8 mouse cellular contexts compared by ENCODE assay signal in genomic region chr16:43709432-43710133, GRCm38 (mm10). TPM values are rescaled to one million over a fixed set of nuclear protein-coding genes. Genes with fewer than 3 reads are reported as not detected.
DNase-seq lines count a peak whose midpoint lies in the region; ATAC-seq and TF ChIP-seq lines count a peak whose summit lies in the region.

No protein-coding gene starts in this region.

- ATAC-seq in hindbrain, postnatal 0 days = peak; percentile 61

- H3K36me3 ChIP-seq in hindbrain, postnatal 0 days (ENCODE audit: insufficient read depth, low read length) = no peaks in the 10 kb centered on the region

- WGBS in hindbrain, postnatal 0 days = 18% methylated on average over 9 of the region's 9 CpGs

- peak overlapping the region; percentile 40 for H3K4me3 ChIP-seq in layer of hippocampus, adult 2 months
- peak overlapping the region; percentile 25 for H3K4me3 ChIP-seq in hindbrain, postnatal 0 days (ENCODE audit: low read length)

- peak overlapping the region; percentile 73 for H3K27ac ChIP-seq in layer of hippocampus, adult 2 months
- peak overlapping the region; percentile 71; the same call in 1 of the 2 replicates for H3K27ac ChIP-seq in hindbrain, postnatal 0 days

- intact Hi-C loops in left cerebral cortex, postnatal 36 days (cut with DNase I) = no loop called here

- DNase-seq in layer of hippocampus, adult 2 months (ENCODE audit: low spot score in 2 of 2) = no peak
- no peak for DNase-seq in layer of hippocampus, adult 9-11 months
- peak; percentile 79 for DNase-seq in brain, embryonic 14.5 days (ENCODE audit: low read depth)
- peak; percentile 60 for DNase-seq in hindbrain, postnatal 0 days (ENCODE audit: low spot score)
- DNase-seq in retina, postnatal 1 day = peak; percentile 33
- no peak for DNase-seq in kidney, postnatal 14 days
- DNase-seq in right cerebral cortex, postnatal 36 days (ENCODE audit: low spot score in 2 of 2) = no peak
- no peak for DNase-seq in left cerebral cortex, postnatal 36 days (ENCODE audit: low spot score in 2 of 2)

- H3K27me3 ChIP-seq in hindbrain, postnatal 0 days (ENCODE audit: insufficient read depth, low read length) = no peaks in the 10 kb centered on the region

- no peaks in the 10 kb centered on the region for H3K4me1 ChIP-seq in hindbrain, postnatal 0 days (ENCODE audit: insufficient read depth, low read length)

- peak overlapping the region; percentile 53 for H3K4me2 ChIP-seq in hindbrain, postnatal 0 days (ENCODE audit: low read depth, low read length)

- H3K9ac ChIP-seq in hindbrain, postnatal 0 days (replicated peaks; ENCODE audit: low read length) = no peak overlapping the region

- no peak for TF ChIP-seq POLR2A in brain, embryonic 14.5 days (IDR thresholded peaks at IDR 0.05; ENCODE audit: borderline replicate concordance, extremely low read depth, insufficient read depth, insufficient read length, poor library complexity, severe bottlenecking)

- TF ChIP-seq CTCF in layer of hippocampus, adult 2 months (conservative IDR thresholded peaks at IDR 0.05) = no peak
- TF ChIP-seq CTCF in brain, embryonic 14.5 days (IDR thresholded peaks at IDR 0.05; ENCODE audit: borderline replicate concordance, extremely low read depth, insufficient read depth, insufficient read length) = no peak
- TF ChIP-seq CTCF in hindbrain, postnatal 0 days (IDR thresholded peaks at IDR 0.05; ENCODE audit: low read depth) = no peak

- H3K9me3 ChIP-seq in hindbrain, postnatal 0 days (ENCODE audit: low read length) = no peaks in the 10 kb centered on the region

RNA-seq across cellular contexts. Expression of gene Drd3, which starts 44.2 kb away (rescaled TPM):
- under 1 TPM in 1 of 2 experiments, not detected in 1; 0.29 TPM for total RNA-seq in layer of hippocampus, adult 2 months (2021)
- 0.14 and 0.32 TPM in 2 replicates for polyA plus RNA-seq in brain, embryonic 14.5 days (2012; rRNA removed)
- 0.16 and 0.36 TPM in 2 replicates for total RNA-seq in hindbrain, postnatal 0 days (2014; rRNA removed)
- not detected in 2 replicates for polyA plus RNA-seq in hindbrain, postnatal 0 days (2015; fragmentation: Nextera tagmentation; extraction: Ambion mirVana)
- 1 to 10 TPM in 1 of 2 experiments, not detected in 1; 2.6 TPM for total RNA-seq in left cerebral cortex, postnatal 36 days (2021)

RNA-seq across cellular contexts. Expression of gene Tigit, which starts 45.6 kb away (rescaled TPM):
- total RNA-seq in layer of hippocampus, adult 2 months (2021) = not detected
- polyA plus RNA-seq in brain, embryonic 14.5 days (2012; rRNA removed) = not detected in 2 replicates
- not detected in 2 replicates for total RNA-seq in hindbrain, postnatal 0 days (2014; rRNA removed)
- 0.31 TPM in 1 of 2 replicates, not detected in the other for polyA plus RNA-seq in hindbrain, postnatal 0 days (2015; fragmentation: Nextera tagmentation; extraction: Ambion mirVana)
- not detected for total RNA-seq in left cerebral cortex, postnatal 36 days (2021)

Comparison
In these comparisons a context has a peak if more than half of its experiments do, and no peak if none do; other contexts are left out.
1. DNase-seq: peak in brain, embryonic 14.5 days (single experiment), hindbrain, postnatal 0 days (single experiment) and retina, postnatal 1 day (single experiment); none in layer of hippocampus, adult 2 months (0 of 2), layer of hippocampus, adult 9-11 months (single experiment), kidney, postnatal 14 days (single experiment), right cerebral cortex, postnatal 36 days (0 of 2) and left cerebral cortex, postnatal 36 days (0 of 2).